Mouse (Mus musculus) R1 (cell line): Measurements from ENCODE around the gene Ncf4.
A peak's percentile ranks its signal among the peaks of the same experiment; 100 is the strongest.
"Not testable (repeated sequence)": the region's sequence is repeated elsewhere in the genome, so short reads cannot be mapped to it uniquely, and the experiment has no call there.

Experiments used
- DNase-seq: peaks from one replicate; pipeline ENCODE4 v3.0.0-alpha.2; 2018; ENCODE audit warnings: low read depth, low spot score

The Ncf4 gene

GRCm38 (mm10) chr15:78254751-78255150 is 10.2 kb downstream of the Ncf4 start:
- peak; percentile 87 for DNase-seq

- DNase-seq, result not testable (repeated sequence)
Observed at GRCm38 (mm10) chr15:78256602-78257259, 12.1 kb downstream of the Ncf4 start.

- peak; percentile 66 for DNase-seq
Observed at GRCm38 (mm10) chr15:78257326-78258050, 12.9 kb downstream of the Ncf4 start.

- DNase-seq, result no peak
Observed at GRCm38 (mm10) chr15:78258246-78258865, 13.8 kb downstream of the Ncf4 start.

- DNase-seq, result no peak
Observed at GRCm38 (mm10) chr15:78260668-78261333, 16.2 kb downstream of the Ncf4 start.

GRCm38 (mm10) chr15:78263286-78263685 is 18.7 kb downstream of the Ncf4 start:
- peak; percentile 11 for DNase-seq

- no peak for DNase-seq
Observed at GRCm38 (mm10) chr15:78267441-78267840, 22.8 kb downstream of the Ncf4 start.

- no peak for DNase-seq
Observed at GRCm38 (mm10) chr15:78267865-78268264, 23.3 kb downstream of the Ncf4 start.

GRCm38 (mm10) chr15:78271208-78271607 is 26.6 kb downstream of the Ncf4 start:
- DNase-seq, result no peak

- no peak for DNase-seq
Observed at GRCm38 (mm10) chr15:78278308-78278707, 33.7 kb downstream of the Ncf4 start.

- no peak for DNase-seq
Observed at GRCm38 (mm10) chr15:78287941-78288340, 43.3 kb downstream of the Ncf4 start.

GRCm38 (mm10) chr15:78289775-78290174 is 45.2 kb downstream of the Ncf4 start:
- not testable (repeated sequence) for DNase-seq

- not testable (repeated sequence) for DNase-seq
Observed at GRCm38 (mm10) chr15:78293228-78293627, 48.6 kb downstream of the Ncf4 start.

GRCm38 (mm10) chr15:78293716-78294115 is 49.1 kb downstream of the Ncf4 start:
- no peak for DNase-seq

GRCm38 (mm10) chr15:78298558-78298957 is 54.0 kb downstream of the Ncf4 start:
- no peak for DNase-seq

- no peak for DNase-seq
Observed at GRCm38 (mm10) chr15:78299641-78300040, 55.0 kb downstream of the Ncf4 start.

- no peak for DNase-seq
Observed at GRCm38 (mm10) chr15:78300773-78301172, 56.2 kb downstream of the Ncf4 start.

- DNase-seq, result no peak
Observed at GRCm38 (mm10) chr15:78302718-78303117, 58.1 kb downstream of the Ncf4 start.

- no peak for DNase-seq
Observed at GRCm38 (mm10) chr15:78303665-78304233, 59.1 kb downstream of the Ncf4 start.

GRCm38 (mm10) chr15:78305341-78305933 is 60.8 kb downstream of the Ncf4 start, which contains the start of gene Csf2rb2:
Gene Csf2rb2 (minus strand): TSS chr15:78305721.
- DNase-seq, result no peak

- DNase-seq, result no peak
Observed at GRCm38 (mm10) chr15:78309865-78310264, 65.3 kb downstream of the Ncf4 start.
